In the genomic region with DNA sequence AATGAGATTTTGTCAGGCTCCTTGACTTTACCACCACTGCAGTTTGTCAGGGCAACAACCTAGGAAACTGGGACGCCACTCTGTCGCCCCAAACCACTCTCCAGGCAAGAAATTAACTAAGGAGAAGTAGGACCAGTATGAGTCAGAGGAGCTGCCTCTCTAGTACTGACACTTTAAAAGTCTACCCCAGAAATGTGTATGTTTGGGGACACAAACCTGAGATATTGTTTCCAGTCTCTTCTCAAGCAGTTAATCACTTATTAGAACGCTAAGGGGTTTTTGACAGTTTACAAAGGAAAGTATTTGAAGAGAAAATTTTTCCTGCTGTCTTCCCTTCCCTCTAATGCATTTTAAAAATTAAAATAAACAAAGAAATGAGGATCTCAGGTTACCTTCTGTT, we compare ENCODE assay signal across 26 mouse cellular contexts.
"Had no signal": no experiment of that assay in that cellular context is flagged by ENCODE, and none has a peak within 500 bp of the region (broad histone marks: within the 10 kb centered on the region; RNA-seq: fewer than 3 reads in every experiment).

No protein-coding gene starts in this region.

- H3K9me3 ChIP-seq: embryonic facial prominence, embryonic 10.5 days; embryonic facial prominence, embryonic 12.5 days; embryonic facial prominence, embryonic 13.5 days; embryonic facial prominence, embryonic 15.5 days; forebrain, embryonic 10.5 days; forebrain, embryonic 12.5 days; forebrain, embryonic 13.5 days; forebrain, embryonic 15.5 days; heart, embryonic 10.5 days; heart, embryonic 12.5 days had no signal

- H3K4me3 ChIP-seq: embryonic facial prominence, embryonic 10.5 days; embryonic facial prominence, embryonic 12.5 days; embryonic facial prominence, embryonic 13.5 days; embryonic facial prominence, embryonic 15.5 days; erythroblast, embryonic 14.5 days; forebrain, embryonic 10.5 days; forebrain, embryonic 12.5 days; forebrain, embryonic 13.5 days; forebrain, embryonic 15.5 days; gastrocnemius, adult 2 months; heart, adult 2 months; heart, embryonic 10.5 days; heart, embryonic 12.5 days had no signal

- H3K27me3 ChIP-seq: embryonic facial prominence, embryonic 12.5 days; embryonic facial prominence, embryonic 13.5 days; embryonic facial prominence, embryonic 15.5 days; forebrain, embryonic 12.5 days; forebrain, embryonic 13.5 days; forebrain, embryonic 15.5 days; heart, embryonic 12.5 days had no signal

- H3K4me2 ChIP-seq: embryonic facial prominence, embryonic 12.5 days; embryonic facial prominence, embryonic 13.5 days; embryonic facial prominence, embryonic 15.5 days; forebrain, embryonic 12.5 days; forebrain, embryonic 13.5 days; forebrain, embryonic 15.5 days; heart, embryonic 11.5 days; heart, embryonic 12.5 days had no signal

- H3K36me3 ChIP-seq: embryonic facial prominence, embryonic 10.5 days; embryonic facial prominence, embryonic 12.5 days; embryonic facial prominence, embryonic 13.5 days; embryonic facial prominence, embryonic 15.5 days; forebrain, embryonic 10.5 days; forebrain, embryonic 12.5 days; forebrain, embryonic 15.5 days; heart, embryonic 10.5 days; heart, embryonic 12.5 days had no signal

- DNase-seq: cerebellum, adult 8-10 months; cerebellum, adult 9-10 months; cerebellum, adult 9-11 months; cerebellum, postnatal 10 days; cerebellum, postnatal 14 days; cerebellum, postnatal 25 days; cerebellum, postnatal 36 days; embryo, embryonic 11 days; forebrain, postnatal 0 days; gastrocnemius, adult 2 months; gastrocnemius, postnatal 10 days; gastrocnemius, postnatal 25 days; gastrocnemius, postnatal 36 days; heart, adult 2 months had no signal

- H3K27ac ChIP-seq: embryonic facial prominence, embryonic 10.5 days; embryonic facial prominence, embryonic 12.5 days; embryonic facial prominence, embryonic 13.5 days; embryonic facial prominence, embryonic 15.5 days; forebrain, embryonic 10.5 days; forebrain, embryonic 12.5 days; forebrain, embryonic 13.5 days; forebrain, embryonic 15.5 days; gastrocnemius, adult 2 months; heart, adult 2 months; heart, embryonic 10.5 days had no signal

- H3K4me1 ChIP-seq: embryonic facial prominence, embryonic 10.5 days; embryonic facial prominence, embryonic 12.5 days; embryonic facial prominence, embryonic 13.5 days; embryonic facial prominence, embryonic 15.5 days; forebrain, embryonic 10.5 days; forebrain, embryonic 12.5 days; forebrain, embryonic 13.5 days; forebrain, embryonic 15.5 days; heart, embryonic 10.5 days had no signal

- H3K9ac ChIP-seq: embryonic facial prominence, embryonic 12.5 days; embryonic facial prominence, embryonic 13.5 days; embryonic facial prominence, embryonic 15.5 days; forebrain, embryonic 12.5 days; forebrain, embryonic 13.5 days; forebrain, embryonic 15.5 days; forebrain, postnatal 0 days; heart, embryonic 12.5 days had no signal
